Mouse (Mus musculus): ENCODE data around the gene Eno3. TPM values are rescaled to one million over a fixed set of nuclear protein-coding genes. Genes with fewer than 3 reads are reported as not detected.

The Eno3 gene
- polyA plus RNA-seq, 1 experiment from 2014 or later, result 37.9 TPM

GRCm38 (mm10) chr11:70668771-70669505 lies 11.9 kb downstream of the Eno3 start, which contains the start of gene Spag7:
TSS of gene Spag7 (minus strand) at chr11:70669416.
- no peaks in the 10 kb centered on the region for H3K9me3 ChIP-seq (ENCODE audit: control insufficient read depth, low read length)
- peak within 1 kb of the TSS; percentile 99 for H3K27ac ChIP-seq (ENCODE audit: low read length)
- no peaks in the 10 kb centered on the region for H3K27me3 ChIP-seq (ENCODE audit: control insufficient read depth, insufficient read depth, low read depth, low read length)
- under 1% methylated on average over 44 of the region's 44 CpGs for WGBS
- H3K4me2 ChIP-seq (ENCODE audit: low read depth, low read length), result peak within 1 kb of the TSS; percentile 87
- H3K36me3 ChIP-seq (ENCODE audit: control insufficient read depth, insufficient read depth, low read length), result peaks cover 15% of the 10 kb centered on the region; the same call in 1 of the 2 replicates
- H3K9ac ChIP-seq (ENCODE audit: low read length), result peak within 1 kb of the TSS; percentile 81
- H3K4me1 ChIP-seq (replicated peaks; ENCODE audit: control insufficient read depth, insufficient read depth, low read length), result peaks cover 16% of the 10 kb centered on the region
- ATAC-seq (ENCODE audit: low read depth), result peak; percentile 96
- peak within 1 kb of the TSS; percentile 69 for H3K4me3 ChIP-seq (ENCODE audit: low read length)

GRCm38 (mm10) chr11:70669582-70670345 lies 12.8 kb downstream of the Eno3 start:
- peak; percentile 23 for ATAC-seq (ENCODE audit: low read depth)
- Histone ChIP-seq H3K4me1 (replicated peaks; ENCODE audit: control insufficient read depth, insufficient read depth, low read length) (peaks cover 16% of the 10 kb centered on the region), H3K9ac (ENCODE audit: low read length) (peak overlapping the region; percentile 81), H3K27me3 (ENCODE audit: control insufficient read depth, insufficient read depth, low read depth, low read length) (no peaks in the 10 kb centered on the region), H3K4me3 (ENCODE audit: low read length) (peak overlapping the region; percentile 69), H3K4me2 (ENCODE audit: low read depth, low read length) (peak overlapping the region; percentile 87), H3K9me3 (ENCODE audit: control insufficient read depth, low read length) (no peaks in the 10 kb centered on the region), H3K36me3 (ENCODE audit: control insufficient read depth, insufficient read depth, low read length) (peaks cover 6% of the 10 kb centered on the region; the same call in 1 of the 2 replicates), H3K27ac (ENCODE audit: low read length) (peak overlapping the region; percentile 99)
- under 1% methylated on average over 31 of the region's 31 CpGs for WGBS

GRCm38 (mm10) chr11:70670483-70670882 lies 13.5 kb downstream of the Eno3 start:
- Histone ChIP-seq H3K9ac (ENCODE audit: low read length) (peak overlapping the region; percentile 81), H3K27me3 (ENCODE audit: control insufficient read depth, insufficient read depth, low read depth, low read length) (no peaks in the 10 kb centered on the region), H3K4me1 (replicated peaks; ENCODE audit: control insufficient read depth, insufficient read depth, low read length) (peaks cover 16% of the 10 kb centered on the region), H3K9me3 (ENCODE audit: control insufficient read depth, low read length) (no peaks in the 10 kb centered on the region), H3K4me2 (ENCODE audit: low read depth, low read length) (peak overlapping the region; percentile 87), H3K36me3 (ENCODE audit: control insufficient read depth, insufficient read depth, low read length) (peaks cover 3% of the 10 kb centered on the region; the same call in 1 of the 2 replicates), H3K27ac (ENCODE audit: low read length) (peak overlapping the region; percentile 99), H3K4me3 (ENCODE audit: low read length) (peak overlapping the region; percentile 69)
- ATAC-seq (ENCODE audit: low read depth), result no peak
- 39% methylated on average over 14 of the region's 14 CpGs for WGBS

GRCm38 (mm10) chr11:70671333-70672047 lies 14.5 kb downstream of the Eno3 start:
- no peak for ATAC-seq (ENCODE audit: low read depth)
- peaks cover 16% of the 10 kb centered on the region for H3K4me1 ChIP-seq (replicated peaks; ENCODE audit: control insufficient read depth, insufficient read depth, low read length)
- no peaks in the 10 kb centered on the region for H3K27me3 ChIP-seq (ENCODE audit: control insufficient read depth, insufficient read depth, low read depth, low read length)
- 87% methylated on average over 16 of the region's 16 CpGs for whole genome bisulfite sequencing
- H3K4me2 ChIP-seq (ENCODE audit: low read depth, low read length), result no peak overlapping the region
- no peak overlapping the region for H3K4me3 ChIP-seq (ENCODE audit: low read length)
- H3K36me3 ChIP-seq (ENCODE audit: control insufficient read depth, insufficient read depth, low read length), result peaks cover 5% of the 10 kb centered on the region
- no peak overlapping the region for H3K27ac ChIP-seq (ENCODE audit: low read length)
- H3K9ac ChIP-seq (ENCODE audit: low read length), result no peak overlapping the region
- no peaks in the 10 kb centered on the region for H3K9me3 ChIP-seq (ENCODE audit: control insufficient read depth, low read length)

GRCm38 (mm10) chr11:70674014-70674413 lies 17.0 kb downstream of the Eno3 start:
- Histone ChIP-seq H3K27ac (ENCODE audit: low read length) (no peak overlapping the region), H3K9ac (ENCODE audit: low read length) (no peak overlapping the region), H3K4me3 (ENCODE audit: low read length) (no peak overlapping the region), H3K9me3 (ENCODE audit: control insufficient read depth, low read length) (no peaks in the 10 kb centered on the region), H3K36me3 (ENCODE audit: control insufficient read depth, insufficient read depth, low read length) (peaks cover 5% of the 10 kb centered on the region), H3K27me3 (ENCODE audit: control insufficient read depth, insufficient read depth, low read depth, low read length) (no peaks in the 10 kb centered on the region), H3K4me1 (replicated peaks; ENCODE audit: control insufficient read depth, insufficient read depth, low read length) (peaks cover 6% of the 10 kb centered on the region), H3K4me2 (ENCODE audit: low read depth, low read length) (no peak overlapping the region)
- ATAC-seq (ENCODE audit: low read depth), result no peak
- WGBS, result 76% methylated on average over 6 of the region's 6 CpGs

- peaks cover 6% of the 10 kb centered on the region for H3K4me1 ChIP-seq (replicated peaks; ENCODE audit: control insufficient read depth, insufficient read depth, low read length)
- no peak overlapping the region for H3K4me2 ChIP-seq (ENCODE audit: low read depth, low read length)
- no peak overlapping the region for H3K27ac ChIP-seq (ENCODE audit: low read length)
- H3K36me3 ChIP-seq (ENCODE audit: control insufficient read depth, insufficient read depth, low read length), result peaks cover 9% of the 10 kb centered on the region
- no peak overlapping the region for H3K4me3 ChIP-seq (ENCODE audit: low read length)
- WGBS, result 66% methylated on average over 11 of the region's 11 CpGs
- H3K9ac ChIP-seq (ENCODE audit: low read length), result no peak overlapping the region
- no peak for ATAC-seq (ENCODE audit: low read depth)
- H3K9me3 ChIP-seq (ENCODE audit: control insufficient read depth, low read length), result no peaks in the 10 kb centered on the region
- H3K27me3 ChIP-seq (ENCODE audit: control insufficient read depth, insufficient read depth, low read depth, low read length), result no peaks in the 10 kb centered on the region
Observed at GRCm38 (mm10) chr11:70674501-70674900, 17.5 kb downstream of the Eno3 start.

- Histone ChIP-seq H3K27me3 (ENCODE audit: control insufficient read depth, insufficient read depth, low read depth, low read length) (no peaks in the 10 kb centered on the region), H3K4me3 (ENCODE audit: low read length) (no peak overlapping the region), H3K4me2 (ENCODE audit: low read depth, low read length) (no peak overlapping the region), H3K9me3 (ENCODE audit: control insufficient read depth, low read length) (no peaks in the 10 kb centered on the region), H3K27ac (ENCODE audit: low read length) (no peak overlapping the region), H3K4me1 (replicated peaks; ENCODE audit: control insufficient read depth, insufficient read depth, low read length) (peaks cover 6% of the 10 kb centered on the region), H3K36me3 (ENCODE audit: control insufficient read depth, insufficient read depth, low read length) (peaks cover 21% of the 10 kb centered on the region), H3K9ac (ENCODE audit: low read length) (no peak overlapping the region)
- ATAC-seq (ENCODE audit: low read depth), result no peak
- WGBS, result 68% methylated on average over 9 of the region's 9 CpGs
Observed at GRCm38 (mm10) chr11:70678092-70678491, 21.1 kb downstream of the Eno3 start.

GRCm38 (mm10) chr11:70678576-70678975 lies 21.6 kb downstream of the Eno3 start:
- ATAC-seq (ENCODE audit: low read depth), result no peak
- H3K4me2 ChIP-seq (ENCODE audit: low read depth, low read length), result no peak overlapping the region
- H3K27ac ChIP-seq (ENCODE audit: low read length), result no peak overlapping the region
- no peaks in the 10 kb centered on the region for H3K9me3 ChIP-seq (ENCODE audit: control insufficient read depth, low read length)
- no peak overlapping the region for H3K4me3 ChIP-seq (ENCODE audit: low read length)
- H3K4me1 ChIP-seq (replicated peaks; ENCODE audit: control insufficient read depth, insufficient read depth, low read length), result peaks cover 6% of the 10 kb centered on the region
- no peak overlapping the region for H3K9ac ChIP-seq (ENCODE audit: low read length)
- H3K36me3 ChIP-seq (ENCODE audit: control insufficient read depth, insufficient read depth, low read length), result peaks cover 21% of the 10 kb centered on the region
- H3K27me3 ChIP-seq (ENCODE audit: control insufficient read depth, insufficient read depth, low read depth, low read length), result no peaks in the 10 kb centered on the region
- WGBS, result 77% methylated on average over 2 of the region's 2 CpGs

- no peak for ATAC-seq (ENCODE audit: low read depth)
- peaks cover 6% of the 10 kb centered on the region for H3K4me1 ChIP-seq (replicated peaks; ENCODE audit: control insufficient read depth, insufficient read depth, low read length)
- no peak overlapping the region for H3K4me3 ChIP-seq (ENCODE audit: low read length)
- no peak overlapping the region for H3K27ac ChIP-seq (ENCODE audit: low read length)
- 93% methylated on average over 8 of the region's 8 CpGs for WGBS
- peaks cover 26% of the 10 kb centered on the region for H3K36me3 ChIP-seq (ENCODE audit: control insufficient read depth, insufficient read depth, low read length)
- no peaks in the 10 kb centered on the region for H3K27me3 ChIP-seq (ENCODE audit: control insufficient read depth, insufficient read depth, low read depth, low read length)
- H3K9me3 ChIP-seq (ENCODE audit: control insufficient read depth, low read length), result no peaks in the 10 kb centered on the region
- no peak overlapping the region for H3K9ac ChIP-seq (ENCODE audit: low read length)
- no peak overlapping the region for H3K4me2 ChIP-seq (ENCODE audit: low read depth, low read length)
Observed at GRCm38 (mm10) chr11:70679361-70679760, 22.4 kb downstream of the Eno3 start.

Measured in lung, embryonic 16.5 days (tissue).